Mouse (Mus musculus) cerebellum, adult 2 months (tissue): ENCODE measurements at regions not wholly inside any gene's neighbourhood (a gene's known extent, or its start where the extent isn't known, plus 50 kb on each side); places are given as distances from the start of the nearest gene placed in this dataset.

Experiments
- DNase-seq, 2 experiments: peaks; one replicate each; pipeline ENCODE4 v3.0.0; 2021
- H3K27ac ChIP-seq: fragments of 200-500 bp; 2 replicates; pipeline ENCODE4 v1.5.1; 2012; ENCODE audit warnings: low read length, control low read depth, inconsistent platforms; ENCODE audit not compliant: insufficient read depth
- H3K27me3 ChIP-seq: fragments of 200-500 bp; 2 replicates; pipeline ENCODE4 v1.6.1; 2012; ENCODE audit warnings: inconsistent platforms, mild to moderate bottlenecking, low read length, moderate library complexity; ENCODE audit not compliant: control insufficient read depth, insufficient read depth
- H3K4me1 ChIP-seq: fragments of 200-500 bp; 2 replicates; pipeline ENCODE4 v1.6.1; 2011; ENCODE audit warnings: low read length; ENCODE audit not compliant: control insufficient read depth, insufficient read depth
- H3K4me3 ChIP-seq: fragments of 200-500 bp; replicated peaks from 2 replicates; pipeline ENCODE3; 2011; ENCODE audit warnings: mild to moderate bottlenecking, low read depth, low read length, control low read depth; ENCODE audit not compliant: insufficient read depth
- CTCF ChIP-seq: fragments of 200-500 bp; IDR thresholded peaks from 2 replicates; pipeline ENCODE4 v1.5.1; 2011; ENCODE audit warnings: low read depth, mild to moderate bottlenecking, control low read depth, low read length, moderate library complexity, borderline replicate concordance; ENCODE audit not compliant: insufficient read depth
- POLR2A ChIP-seq: fragments of 200-500 bp; IDR thresholded peaks from 2 replicates; pipeline ENCODE4 v1.6.1; 2011; ENCODE audit warnings: low read length, control low read depth, borderline replicate concordance; ENCODE audit not compliant: insufficient read depth
- WGBS: fragments of 180-500 bp; shearing (Covaris S2); methylation state at CpG from one replicate; pipeline ENCODE4 v1.1.7; 2018; 5-methylcytosine and 5-hydroxymethylcytosine counted together

DNA sequence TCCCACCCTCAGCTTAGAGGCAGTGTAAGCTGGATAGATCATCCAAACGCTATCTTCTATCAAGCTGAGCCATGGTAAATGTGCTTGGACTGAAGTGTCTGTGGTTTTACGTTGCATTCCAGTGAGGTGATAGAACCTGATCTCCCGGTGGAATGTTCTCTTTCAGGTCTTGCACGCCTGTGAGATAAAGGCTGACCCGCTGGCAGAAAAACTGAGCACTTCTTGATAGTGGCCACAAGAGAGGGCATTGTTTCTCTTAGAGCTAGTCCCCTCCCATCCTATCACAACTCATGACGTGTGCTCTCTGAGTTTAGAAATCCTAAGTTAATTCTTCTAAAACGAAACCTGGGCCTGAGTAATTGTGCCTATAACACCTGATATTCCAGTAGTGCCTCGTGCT lies 149.1 kb upstream of the Ccn2 start:
- Histone ChIP-seq H3K4me1 (no peaks in the 10 kb centered on the region), H3K27ac (no peak overlapping the region), H3K27me3 (no peaks in the 10 kb centered on the region), H3K4me3 (no peak overlapping the region)
- no peak for DNase-seq
- TF ChIP-seq POLR2A, result no peak
- no peak for TF ChIP-seq CTCF
- WGBS, result 86% methylated on average over 8 of the region's 8 CpGs

DNA sequence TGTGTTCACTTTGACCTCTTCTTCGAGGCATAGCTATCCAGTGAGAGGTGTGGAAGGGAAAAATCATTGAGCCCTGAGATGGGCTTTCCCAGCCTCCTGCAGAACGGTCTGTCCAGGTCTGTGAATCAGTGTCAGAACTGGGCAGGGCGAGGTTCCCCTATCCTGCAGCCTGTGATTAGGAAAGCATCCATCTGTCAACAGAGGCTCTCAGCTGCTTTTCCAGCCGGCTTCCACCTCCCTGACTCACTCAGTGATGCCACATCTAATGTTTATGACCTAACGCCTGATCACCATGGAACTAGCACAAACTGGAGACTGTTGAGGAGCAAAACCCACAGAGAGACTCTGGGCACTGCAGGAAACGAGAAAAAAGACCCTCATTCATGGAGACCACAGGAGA lies 148.1 kb upstream of the Ccn2 start:
- 64% methylated on average over 6 of the region's 6 CpGs for WGBS

DNA sequence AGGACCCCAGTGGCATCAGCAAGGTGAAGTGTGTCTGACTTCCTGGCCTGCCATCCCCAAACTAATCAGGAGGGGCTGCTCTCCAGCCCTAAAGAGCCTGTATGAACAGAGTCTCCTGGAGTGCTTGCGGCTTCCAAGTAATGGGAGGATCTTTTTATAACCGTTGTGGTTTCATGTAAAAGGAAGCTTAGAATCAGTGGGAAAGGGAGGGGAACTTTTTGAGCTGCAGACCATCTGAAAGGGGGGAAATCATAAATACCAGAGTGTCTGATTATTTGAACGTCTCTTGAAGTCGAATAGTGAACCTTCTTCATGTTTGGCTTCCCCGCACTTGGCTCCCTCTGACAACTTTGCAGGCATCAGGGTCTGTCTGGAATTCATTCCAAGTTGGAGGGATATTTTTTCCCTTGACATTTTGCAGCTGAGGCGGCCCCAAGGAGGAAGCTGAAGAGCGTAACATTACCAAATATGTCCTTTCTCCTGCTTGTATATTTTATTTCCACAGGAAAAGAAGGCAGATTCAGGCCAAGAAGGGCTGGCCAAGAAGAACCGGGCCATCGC lies 147.2 kb upstream of the Ccn2 start:
- Histone ChIP-seq H3K27ac (no peak overlapping the region), H3K27me3 (no peaks in the 10 kb centered on the region), H3K4me3 (no peak overlapping the region), H3K4me1 (no peaks in the 10 kb centered on the region)
- DNase-seq, result no peak
- 30% methylated on average over 9 of the region's 9 CpGs for WGBS
- TF ChIP-seq POLR2A (no peak), CTCF (no peak)

More for the DNA sequence above, 148.1 kb upstream of the Ccn2 start:
- Histone ChIP-seq H3K27me3 (no peaks in the 10 kb centered on the region), H3K27ac (no peak overlapping the region), H3K4me1 (no peaks in the 10 kb centered on the region), H3K4me3 (no peak overlapping the region)
- no peak for DNase-seq
- TF ChIP-seq POLR2A (no peak), CTCF (no peak)

DNA sequence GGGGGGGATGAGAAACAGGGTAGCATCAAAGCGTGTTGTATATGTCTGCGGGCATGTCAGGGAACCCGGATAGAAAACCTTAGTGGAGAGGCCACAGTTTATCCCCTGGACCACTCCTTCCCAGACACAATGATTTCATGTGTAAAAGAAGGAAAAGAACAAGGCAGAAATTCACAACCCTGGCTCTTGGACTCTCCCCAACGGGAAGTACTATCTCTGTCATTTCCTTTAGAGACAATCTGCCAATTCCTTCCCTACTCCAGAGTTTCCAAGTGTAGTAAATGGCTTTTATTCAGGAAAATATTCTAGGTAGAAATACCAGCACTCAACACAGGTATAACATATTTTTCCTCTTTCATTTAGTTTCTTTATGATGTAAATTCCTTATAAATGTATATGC lies 141.7 kb upstream of the Ccn2 start:
- no peak overlapping the region for H3K4me3 ChIP-seq
- H3K4me1 ChIP-seq, result no peaks in the 10 kb centered on the region; the same call in 1 of the 2 replicates
- WGBS, result 90% methylated on average over 4 of the region's 4 CpGs
- no peak for TF ChIP-seq POLR2A
- DNase-seq, result no peak
- no peak overlapping the region for H3K27ac ChIP-seq
- no peaks in the 10 kb centered on the region for H3K27me3 ChIP-seq

DNA sequence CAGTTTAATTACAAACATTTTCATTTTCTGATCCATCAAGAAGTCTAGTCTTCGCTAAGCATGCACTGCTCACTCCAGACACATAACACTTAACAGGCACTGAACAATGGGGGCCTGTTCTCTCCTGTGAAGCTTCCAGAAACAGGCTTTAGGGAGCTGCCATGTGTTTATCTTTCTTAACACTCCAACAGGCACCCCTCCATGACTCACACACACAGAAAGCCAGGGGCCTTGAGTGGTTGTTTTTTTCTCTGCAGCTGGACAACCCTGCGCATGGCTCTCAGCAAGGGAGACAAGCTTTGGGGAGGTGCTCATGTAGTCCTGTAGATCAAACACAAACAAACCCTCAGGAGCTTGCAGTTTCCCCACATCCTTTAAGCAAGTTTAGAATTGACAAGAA lies 136.6 kb upstream of the Ccn2 start:
- H3K4me1 ChIP-seq, result no peaks in the 10 kb centered on the region; the same call in 1 of the 2 replicates
- 68% methylated on average over 2 of the region's 2 CpGs for WGBS
- H3K4me3 ChIP-seq, result no peak overlapping the region
- DNase-seq, result no peak
- TF ChIP-seq CTCF (no peak), POLR2A (no peak)
- no peaks in the 10 kb centered on the region for H3K27me3 ChIP-seq
- no peak overlapping the region for H3K27ac ChIP-seq

DNA sequence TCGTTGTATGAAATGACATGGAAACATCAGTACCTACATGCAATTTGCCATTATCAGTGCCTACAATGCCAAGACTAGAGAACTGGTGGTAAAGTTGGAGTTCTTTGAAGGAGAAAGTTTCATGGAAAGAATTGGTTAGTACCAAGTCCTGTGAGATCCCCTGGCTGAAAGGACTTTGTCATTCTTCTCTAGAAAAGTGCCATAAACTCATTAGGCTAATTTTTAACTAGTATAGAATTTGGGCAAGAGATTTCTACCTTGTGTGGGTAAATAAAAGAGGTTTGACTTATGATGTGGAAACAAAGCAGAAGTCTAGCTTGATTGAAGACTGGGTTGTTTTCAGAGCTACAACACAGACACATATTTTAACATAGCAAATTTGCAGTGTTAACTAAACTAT lies 131.4 kb upstream of the Ccn2 start:
- WGBS, result 98% methylated on average over 1 of the region's 1 CpGs
- H3K4me1 ChIP-seq, result no peaks in the 10 kb centered on the region
- H3K27ac ChIP-seq, result no peak overlapping the region
- TF ChIP-seq CTCF, result no peak
- TF ChIP-seq POLR2A, result no peak
- H3K27me3 ChIP-seq, result no peaks in the 10 kb centered on the region
- DNase-seq, result no peak
- no peak overlapping the region for H3K4me3 ChIP-seq

DNA sequence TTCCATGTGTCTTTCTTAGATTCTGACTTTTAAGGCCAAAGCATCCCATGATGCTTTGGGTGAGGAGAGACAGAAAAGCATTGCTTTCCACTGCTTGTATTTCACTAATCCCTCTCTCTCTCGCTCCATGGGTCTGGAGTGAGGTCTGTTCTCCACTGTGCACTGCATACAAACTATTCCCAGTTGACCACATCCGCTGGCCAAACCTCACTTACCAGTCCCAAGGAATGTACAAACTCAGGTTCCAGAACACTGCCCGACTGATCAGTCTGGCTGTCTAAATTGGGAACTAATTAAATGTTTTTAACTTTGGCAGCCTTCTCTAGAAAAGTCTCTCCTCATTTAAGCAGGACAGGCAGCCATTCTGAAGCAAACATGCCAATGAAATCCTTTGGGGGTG lies 130.9 kb upstream of the Ccn2 start:
- Histone ChIP-seq H3K4me3 (no peak overlapping the region), H3K27me3 (no peaks in the 10 kb centered on the region), H3K4me1 (no peaks in the 10 kb centered on the region), H3K27ac (no peak overlapping the region)
- 60% methylated on average over 3 of the region's 3 CpGs for WGBS
- TF ChIP-seq CTCF (no peak), POLR2A (no peak)
- no peak for DNase-seq

DNA sequence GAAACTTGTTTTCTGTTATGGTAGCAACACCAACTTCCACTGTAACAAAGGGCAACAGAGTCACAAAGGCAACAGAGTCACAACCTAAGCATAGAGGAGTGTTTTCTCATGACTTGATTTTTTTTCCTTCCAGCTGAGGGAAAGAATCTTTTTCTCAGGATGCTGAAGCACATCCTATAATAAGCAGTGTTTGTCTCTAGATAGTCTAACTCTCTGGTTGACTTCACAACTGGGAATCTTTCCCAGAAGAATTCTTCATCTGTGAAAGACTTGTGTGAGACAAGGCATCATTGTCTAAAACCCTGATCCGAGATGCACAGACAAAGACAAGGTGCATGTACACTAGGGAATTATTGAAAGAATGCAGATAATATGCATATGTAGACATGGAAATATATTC lies 125.5 kb upstream of the Ccn2 start:
- Histone ChIP-seq H3K27ac (no peak overlapping the region), H3K4me3 (no peak overlapping the region), H3K27me3 (no peaks in the 10 kb centered on the region), H3K4me1 (no peaks in the 10 kb centered on the region)
- TF ChIP-seq CTCF, result no peak
- DNase-seq, result no peak
- WGBS, result 64% methylated on average over 1 of the region's 1 CpGs

DNA sequence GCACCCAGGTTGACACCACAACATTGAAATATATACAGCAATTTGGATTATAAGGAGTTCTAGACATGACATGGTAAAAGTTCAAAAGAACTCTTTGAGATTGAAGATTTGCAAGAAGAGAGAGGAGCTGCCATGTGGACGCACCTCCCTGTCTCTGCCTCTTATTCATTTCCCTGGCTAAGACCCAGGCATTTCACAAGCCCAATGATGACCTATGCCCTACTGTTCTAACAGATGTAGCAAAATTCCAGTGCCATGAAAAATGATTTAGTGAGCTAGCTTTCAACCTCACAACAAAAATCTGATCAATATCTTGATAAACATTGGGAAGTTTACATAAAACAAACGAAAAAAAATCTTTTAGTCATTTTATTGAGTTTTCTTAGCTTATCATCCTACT lies 123.7 kb upstream of the Ccn2 start:
- Histone ChIP-seq H3K27me3 (no peaks in the 10 kb centered on the region), H3K4me1 (no peaks in the 10 kb centered on the region), H3K27ac (no peak overlapping the region), H3K4me3 (no peak overlapping the region)
- TF ChIP-seq CTCF (no peak), POLR2A (no peak)
- 70% methylated on average over 2 of the region's 2 CpGs for WGBS
- DNase-seq, result no peak
